Mouse (Mus musculus) heart, adult 2 months (tissue): Measurements from ENCODE around the gene Tmc4. TPM values are rescaled to one million over a fixed set of nuclear protein-coding genes. Genes with fewer than 3 reads are reported as not detected.

ENCODE experiments used
- DNase-seq, 2 experiments: peaks; one replicate each; pipeline ENCODE4 v3.0.0; 2021
- H3K27ac ChIP-seq: fragments of 200-600 bp; 2 replicates; pipeline ENCODE4 v1.8.1; 2022
- H3K27me3 ChIP-seq: fragments of 200-500 bp; 2 replicates; pipeline ENCODE4 v1.6.1; 2012; ENCODE audit warnings: mild to moderate bottlenecking, low read length, inconsistent platforms, mixed read lengths; ENCODE audit not compliant: control insufficient read depth, insufficient read depth
- H3K36me3 ChIP-seq: fragments of 200-500 bp; 2 replicates; pipeline ENCODE4 v1.6.1; 2012; ENCODE audit warnings: low read length, inconsistent platforms; ENCODE audit not compliant: control insufficient read depth, insufficient read depth
- H3K4me1 ChIP-seq: fragments of 200-500 bp; 2 replicates; pipeline ENCODE4 v1.6.1; 2011; ENCODE audit warnings: low read length; ENCODE audit not compliant: control insufficient read depth, insufficient read depth
- H3K4me3 ChIP-seq: fragments of 200-600 bp; 2 replicates; pipeline ENCODE4 v1.8.1; 2022
- H3K79me2 ChIP-seq: fragments of 200-500 bp; replicated peaks from 2 replicates; pipeline ENCODE4 v1.6.1; 2012; ENCODE audit warnings: mild to moderate bottlenecking, inconsistent platforms, low read length, moderate library complexity, mixed read lengths; ENCODE audit not compliant: control insufficient read depth, insufficient read depth
- H3K9ac ChIP-seq: fragments of 200-500 bp; 2 replicates; pipeline ENCODE4 v1.6.1; 2012; ENCODE audit warnings: low read depth, mild to moderate bottlenecking, control low read depth, inconsistent platforms, low read length, mixed read lengths
- CTCF ChIP-seq: fragments of 200-600 bp; IDR thresholded peaks from 2 replicates; pipeline ENCODE4 v1.8.1; 2022; ENCODE audit warnings: antibody characterized with exemption, mild to moderate bottlenecking, moderate library complexity
- EP300 ChIP-seq: fragments of 200-500 bp; IDR thresholded peaks from 2 replicates; pipeline ENCODE4 v1.6.1; 2011; ENCODE audit warnings: low read depth, low read length, control low read depth; ENCODE audit not compliant: insufficient read depth
- POLR2A ChIP-seq: fragments of 200-500 bp; IDR thresholded peaks from 2 replicates; pipeline ENCODE4 v1.6.1; 2011; ENCODE audit warnings: mild to moderate bottlenecking, low read depth, low read length, control low read depth; ENCODE audit not compliant: insufficient read depth
- WGBS: fragments of 180-500 bp; shearing (Covaris S2); methylation state at CpG from one replicate; pipeline ENCODE4 v1.1.7; 2018; 5-methylcytosine and 5-hydroxymethylcytosine counted together
- intact Hi-C: fragments of 180-260 bp; cut with DNase I; formaldehyde crosslinking; loops from one replicate; pipeline ENCODE4 v1.15.1; 2025
- polyA plus RNA-seq: library from polyadenylated mRNA; depleted of rRNA; stranded (reverse); fragments of >200 nt; gene quantifications from 2 replicates; pipeline ENCODE4 v1.2.3, GENCODE M21; 2012
- total RNA-seq, 2 experiments: library from RNA; stranded (reverse); gene quantifications; 2 replicates each; pipeline ENCODE4 v1.2.3; 2021

The Tmc4 gene
- total and polyA plus RNA-seq, 3 experiments = 1.4 to 4.9 (median 2.1) TPM

DNA sequence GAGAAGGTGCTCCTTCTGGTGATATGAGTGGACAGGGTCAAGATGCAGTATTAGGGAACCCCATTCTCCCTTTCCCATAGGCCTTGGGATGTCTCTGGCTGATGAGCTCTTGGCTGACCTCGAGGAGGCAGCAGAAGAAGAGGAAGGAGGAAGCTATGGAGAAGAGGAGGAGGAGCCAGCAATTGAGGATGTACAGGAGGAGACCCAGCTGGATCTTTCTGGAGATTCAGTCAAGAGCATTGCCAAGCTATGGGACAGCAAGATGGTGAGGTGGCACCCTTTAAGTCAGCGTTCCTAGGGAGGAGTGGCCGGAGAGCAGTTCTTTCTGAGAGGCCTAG is 46.9 kb downstream of the Tmc4 start:
- Histone ChIP-seq H3K4me1 (peaks cover 5% of the 10 kb centered on the region; the same call in 1 of the 2 replicates), H3K27me3 (no peaks in the 10 kb centered on the region), H3K9ac (no peak overlapping the region), H3K27ac (no peak overlapping the region; the same call in 1 of the 2 replicates), H3K79me2 (0 out of 2 replicates have a peak, but pooled peaks cover 2% of the 10 kb centered on the region), H3K4me3 (peak overlapping the region; percentile 90), H3K36me3 (no peaks in the 10 kb centered on the region)
- intact Hi-C loops = no loop called here
- TF ChIP-seq CTCF = no peak
- TF ChIP-seq POLR2A = no peak
- no peak for TF ChIP-seq EP300
- no peak for DNase-seq
- WGBS = 49% methylated on average over 3 of the region's 3 CpGs

DNA sequence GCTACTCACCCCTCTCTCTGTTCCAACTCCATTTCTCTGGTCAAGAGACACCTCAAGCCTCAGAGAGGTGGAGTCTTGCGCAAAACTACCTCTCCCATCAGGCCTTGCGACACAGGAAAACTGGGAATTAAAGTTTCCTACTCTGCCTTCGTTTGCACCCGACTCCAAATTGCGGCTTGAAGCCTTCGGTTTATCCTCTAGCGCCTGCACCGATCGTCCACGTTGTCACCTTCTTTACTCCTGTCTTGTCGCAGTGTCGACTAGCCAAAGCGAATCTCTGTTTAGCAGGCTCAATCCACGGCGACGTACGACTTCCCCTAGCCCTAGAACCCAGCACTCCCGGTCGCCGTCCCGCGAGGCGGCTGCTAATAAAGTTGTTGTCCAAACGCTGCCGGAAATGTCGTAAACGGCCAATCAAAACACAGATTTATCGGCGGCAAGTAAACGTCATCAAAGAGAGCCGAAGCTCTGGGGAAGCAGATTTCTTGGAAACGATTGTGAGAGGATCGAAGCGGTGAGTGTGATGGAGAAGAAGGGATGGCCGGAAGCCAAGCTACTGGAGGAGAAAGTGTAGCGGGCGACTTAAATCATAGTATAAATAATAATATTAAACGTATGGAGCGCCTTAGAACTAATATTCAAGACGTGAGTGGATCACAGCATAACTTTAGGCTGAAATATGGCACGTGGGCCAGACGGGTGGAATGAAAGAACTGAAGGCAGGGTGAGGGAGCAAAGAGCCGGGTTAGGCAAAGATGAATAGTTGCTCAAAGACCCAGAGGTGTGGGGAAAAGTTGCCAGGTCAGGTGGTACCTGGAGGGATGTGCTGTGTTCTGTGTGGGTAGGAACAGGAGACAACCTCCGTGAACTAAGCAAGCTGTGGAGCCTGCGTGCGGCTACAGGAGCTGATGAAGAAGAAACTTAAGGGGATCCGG is 47.5 kb downstream of the Tmc4 start, which contains the start of the genes Tfpt and Prpf31:
TSS of gene Tfpt (minus strand) at position 387 of the 935 bp plus-strand sequence.
TSS of gene Prpf31 (plus strand) at position 443 of the 935 bp plus-strand sequence.
- TF ChIP-seq EP300 (peak; percentile 66; the same call in 1 of the 2 replicates), POLR2A (peak; percentile 73), CTCF (no peak)
- Histone ChIP-seq H3K36me3 (no peaks in the 10 kb centered on the region), H3K27ac (peak within 1 kb of the TSS; percentile 95), H3K79me2 (0 out of 2 replicates have a peak, but pooled peaks cover 2% of the 10 kb centered on the region), H3K4me1 (peaks cover 5% of the 10 kb centered on the region; the same call in 1 of the 2 replicates), H3K27me3 (no peaks in the 10 kb centered on the region), H3K4me3 (peak within 1 kb of the TSS; percentile 90), H3K9ac (peak within 1 kb of the TSS; percentile 66)
- WGBS = under 1% methylated on average over 47 of the region's 47 CpGs
- intact Hi-C loops = loop anchor here (1.0 to 10.0 kb wide), 3 partner anchors 13 to 815 kb away; partner anchors contain the start of genes Mboat7, Ndufa3, Rdh13 and Tsen34
- peak; percentile 94 to 95 for DNase-seq

DNA sequence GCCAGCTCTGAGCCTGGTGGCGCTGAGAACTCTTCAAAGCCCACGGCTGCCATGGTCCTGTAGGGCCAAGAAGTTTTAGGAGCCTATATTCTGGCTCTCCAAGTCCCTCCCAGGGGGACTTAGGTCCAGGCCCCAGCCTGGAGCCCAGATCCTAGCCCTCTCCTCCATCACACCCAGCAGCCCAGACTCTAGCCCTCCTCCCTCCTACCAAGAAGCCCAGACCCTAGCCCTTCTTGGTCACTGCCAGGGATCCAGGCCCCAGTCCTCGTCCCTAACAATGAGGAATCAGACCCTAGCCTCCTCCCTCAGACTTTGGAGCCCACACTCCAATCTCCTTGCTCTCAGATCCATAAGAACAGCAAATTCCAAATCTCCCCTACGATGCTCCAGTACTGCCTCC is 48.3 kb downstream of the Tmc4 start:
- intact Hi-C loops = loop anchor here (1.0 to 10.0 kb wide), 3 partner anchors 12 to 816 kb away; partner anchors contain the start of genes Mboat7, Ndufa3, Rdh13 and Tsen34
- WGBS = 34% methylated on average over 4 of the region's 4 CpGs

DNA sequence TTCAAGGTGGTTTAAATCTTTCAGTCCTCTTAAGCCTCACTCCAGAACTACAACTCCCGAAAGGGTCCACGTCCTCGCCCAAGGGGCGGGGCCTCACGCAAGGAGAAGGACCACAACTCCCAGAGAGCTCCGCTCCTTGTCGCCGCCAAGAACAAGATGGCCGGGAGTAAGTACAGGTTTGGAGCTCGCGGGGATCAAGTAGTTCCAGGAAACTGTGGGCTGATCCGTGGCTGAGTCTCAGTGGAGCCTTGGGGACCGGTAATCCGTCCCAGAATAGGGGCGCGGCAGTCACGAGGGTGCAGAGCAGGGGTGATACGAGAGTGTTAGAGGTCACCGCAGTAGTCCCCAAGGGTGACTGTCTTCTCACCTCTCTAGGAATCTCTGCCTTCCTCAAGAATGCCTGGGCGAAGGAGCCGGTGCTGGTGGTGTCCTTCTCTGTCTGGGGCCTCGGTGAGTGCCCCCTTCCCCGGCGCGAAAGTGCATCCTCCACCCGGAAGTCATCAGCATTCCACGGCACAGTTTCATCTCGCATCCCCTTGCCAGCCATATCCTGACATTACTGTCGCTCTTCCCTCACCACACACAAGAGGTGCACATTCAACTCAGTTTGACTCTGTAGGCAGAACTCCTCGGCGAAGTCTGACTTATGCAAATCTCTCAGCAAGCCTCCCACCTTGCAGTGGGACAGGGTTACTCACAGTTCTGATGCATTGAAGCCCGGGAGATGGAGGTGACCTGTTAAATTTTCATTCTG is 59.9 kb downstream of the Tmc4 start, which contains the start of gene Ndufa3:
TSS of gene Ndufa3 (plus strand) at position 132 of the 754 bp plus-strand sequence.
- WGBS = 1% methylated on average over 32 of the region's 32 CpGs
- no peaks in the 10 kb centered on the region for H3K36me3 ChIP-seq
- DNase-seq = peak; percentile 86 to 90
- no peaks in the 10 kb centered on the region for H3K79me2 ChIP-seq
- H3K4me3 ChIP-seq = peak within 1 kb of the TSS; percentile 92
- TF ChIP-seq CTCF (no peak), EP300 (0 out of 2 replicates have a peak, but pooled peaks have one; percentile 17), POLR2A (peak; percentile 94)
- peak within 1 kb of the TSS; percentile 67 for H3K9ac ChIP-seq
- H3K27ac ChIP-seq = peak within 1 kb of the TSS; percentile 81
- intact Hi-C loops = loop anchor here (1.0 kb wide), 1 partner anchor 12 kb away; the partner anchor contains the start of genes Prpf31 and Tfpt
- no peaks in the 10 kb centered on the region for H3K27me3 ChIP-seq
- no peaks in the 10 kb centered on the region for H3K4me1 ChIP-seq

More for the DNA sequence above, 48.3 kb downstream of the Tmc4 start:
- Histone ChIP-seq H3K79me2 (0 out of 2 replicates have a peak, but pooled peaks cover 2% of the 10 kb centered on the region), H3K27me3 (no peaks in the 10 kb centered on the region), H3K36me3 (no peaks in the 10 kb centered on the region), H3K9ac (peak overlapping the region; percentile 60), H3K27ac (peak overlapping the region; percentile 95), H3K4me1 (peaks cover 5% of the 10 kb centered on the region; the same call in 1 of the 2 replicates), H3K4me3 (peak overlapping the region; percentile 90)
- no peak for TF ChIP-seq EP300
- TF ChIP-seq CTCF = no peak
- TF ChIP-seq POLR2A = no peak
- no peak for DNase-seq
